Mouse (Mus musculus): Measurements from ENCODE around the gene Rbm8a.

DNA sequence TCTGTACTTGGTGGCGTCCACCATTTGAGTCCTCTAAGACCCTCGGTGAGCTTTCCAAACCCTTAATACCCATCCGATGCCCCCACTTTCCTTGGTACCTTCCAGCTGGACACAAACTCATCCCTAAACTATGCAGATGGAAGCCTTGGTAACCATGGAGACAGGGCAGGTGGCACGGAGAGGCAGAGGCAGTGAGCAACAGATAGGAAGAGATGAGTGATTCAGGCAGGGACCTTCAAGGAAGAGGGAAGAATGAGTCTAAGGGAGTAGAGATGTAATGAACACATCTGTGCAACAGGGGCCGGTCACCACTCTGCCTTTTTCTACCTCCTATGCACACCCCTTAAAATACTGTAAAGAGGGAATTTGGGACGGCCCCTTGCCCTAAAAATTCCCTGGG is 34.1 kb upstream of the Rbm8a start:
- TF ChIP-seq CTCF (IDR thresholded peaks at IDR 0.05; ENCODE audit: borderline replicate concordance, extremely low read depth, insufficient read depth, insufficient read length) (no peak), POLR2A (IDR thresholded peaks at IDR 0.05; ENCODE audit: borderline replicate concordance, extremely low read depth, insufficient read depth, insufficient read length, poor library complexity, severe bottlenecking) (no peak)
